Mouse (Mus musculus) limb, embryonic 12.5 days (tissue): ENCODE results near the gene Ola1. TPM values are rescaled to one million over a fixed set of nuclear protein-coding genes. Genes with fewer than 3 reads are reported as not detected.
A peak's percentile ranks its signal among the peaks of the same experiment; 100 is the strongest.

Experiments
- ATAC-seq: fragments of 200-750 bp; cut with Nextera tagmentation; 2 replicates; pipeline ENCODE4 v1.8.0; 2017; ENCODE audit warnings: low read depth, moderate TSS enrichment; ENCODE audit not compliant: insufficient number of reproducible peaks, insufficient read depth, low FRiP score, low TSS enrichment
- H3K27ac ChIP-seq: fragments of 300-500 bp; sonication (generic); 2 replicates; pipeline ENCODE4 v1.5.1; 2016; ENCODE audit warnings: mild to moderate bottlenecking, moderate library complexity
- H3K27me3 ChIP-seq: fragments of 300-500 bp; sonication (generic); 2 replicates; pipeline ENCODE4 v1.6.1; 2016; ENCODE audit warnings: mild to moderate bottlenecking, moderate library complexity
- H3K36me3 ChIP-seq: fragments of 300-500 bp; sonication (generic); 2 replicates; pipeline ENCODE4 v1.6.1; 2016; ENCODE audit warnings: mild to moderate bottlenecking, moderate library complexity
- H3K4me1 ChIP-seq: fragments of 300-500 bp; sonication (generic); replicated peaks from 2 replicates; pipeline ENCODE4 v1.6.1; 2016
- H3K4me2 ChIP-seq: fragments of 300-500 bp; sonication (generic); 2 replicates; pipeline ENCODE4 v1.6.1; 2016; ENCODE audit warnings: mild to moderate bottlenecking, moderate library complexity
- H3K4me3 ChIP-seq: fragments of 300-500 bp; sonication (generic); replicated peaks from 2 replicates; pipeline ENCODE4 v1.5.1; 2016; ENCODE audit warnings: mild to moderate bottlenecking
- H3K9ac ChIP-seq: fragments of 300-500 bp; sonication (generic); replicated peaks from 2 replicates; pipeline ENCODE4 v1.6.1; 2016; ENCODE audit warnings: mild to moderate bottlenecking, moderate library complexity
- H3K9me3 ChIP-seq: fragments of 300-500 bp; sonication (generic); 2 replicates; pipeline ENCODE4 v1.6.1; 2016; ENCODE audit warnings: mild to moderate bottlenecking, moderate library complexity
- WGBS: fragments of 180-500 bp; shearing (Covaris S2); methylation state at CpG from one replicate; pipeline ENCODE4 v1.1.7; 2016; 5-methylcytosine and 5-hydroxymethylcytosine counted together
- polyA plus RNA-seq: library from polyadenylated mRNA; unstranded; fragments of >200 nt; fragmentation: Nextera tagmentation; extraction: Ambion mirVana; gene quantifications from 2 replicates; pipeline ENCODE4 v1.2.1, GENCODE M21; 2016

Gene Ola1
- polyA plus RNA-seq, 1 experiment from 2014 or later: 121 TPM

DNA sequence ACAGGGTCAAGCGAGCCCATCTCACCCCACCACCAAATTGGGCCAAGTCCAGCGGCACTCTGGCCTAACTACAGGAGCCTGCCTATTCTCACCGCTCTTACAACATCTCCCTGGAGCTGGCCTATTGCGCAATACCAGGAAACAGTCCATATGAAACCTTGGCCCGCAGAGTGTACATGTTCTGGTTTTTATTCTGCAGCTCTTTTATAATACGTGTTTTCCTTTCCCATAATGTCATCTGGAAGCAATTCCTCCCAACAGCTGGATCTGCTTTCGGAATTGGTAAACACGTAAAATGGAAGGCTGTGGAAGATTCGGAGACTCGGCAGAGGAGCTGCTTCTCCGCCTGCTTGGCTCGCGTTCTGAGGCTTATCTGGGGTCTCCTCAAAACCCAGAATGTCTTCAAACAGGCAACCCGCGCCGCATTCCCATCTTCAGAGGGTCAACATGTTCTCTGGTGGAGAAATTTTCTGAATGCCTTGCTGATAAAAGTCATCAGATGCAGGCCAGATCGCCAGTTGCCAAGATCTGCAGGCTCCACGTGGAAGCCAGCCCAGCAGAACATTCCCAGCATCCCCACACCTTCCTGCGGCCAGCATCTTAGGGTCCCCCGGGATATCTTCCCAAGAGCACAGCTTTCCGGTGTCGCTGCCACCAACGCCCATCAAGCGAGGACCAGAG lies 171.5 kb downstream of the Ola1 start:
- peaks cover 27% of the 10 kb centered on the region for H3K4me1 ChIP-seq
- H3K27me3 ChIP-seq: no peaks in the 10 kb centered on the region
- no peaks in the 10 kb centered on the region for H3K9me3 ChIP-seq
- ATAC-seq: peak; percentile 69; the same call in 1 of the 2 replicates
- no peaks in the 10 kb centered on the region for H3K36me3 ChIP-seq
- no peak overlapping the region for H3K4me3 ChIP-seq
- peak overlapping the region; percentile 36 for H3K4me2 ChIP-seq
- H3K9ac ChIP-seq: 0 out of 2 replicates have a peak overlapping the region, but pooled peaks have one; percentile 6
- WGBS: 40% methylated on average over 24 of the region's 24 CpGs
- H3K27ac ChIP-seq: peak overlapping the region; percentile 83

DNA sequence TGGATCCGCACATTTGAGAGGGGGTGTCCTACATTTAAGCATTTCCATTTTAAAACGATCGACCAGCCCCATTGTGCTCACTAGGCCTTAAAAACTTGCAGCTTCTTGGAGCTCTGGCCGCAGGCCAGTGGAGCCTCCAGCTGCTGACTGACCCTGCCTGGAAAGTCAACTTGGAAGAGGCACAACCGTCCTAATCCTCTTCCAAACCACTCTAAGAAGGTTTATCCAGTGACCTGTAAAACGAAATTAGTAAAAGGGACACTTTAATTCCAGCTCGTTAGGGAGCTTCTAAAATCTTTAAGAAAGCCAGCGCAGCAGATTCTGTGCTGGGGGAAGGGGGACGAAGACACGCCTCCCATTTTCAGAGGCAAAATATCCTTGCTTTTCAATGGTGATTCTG lies 172.1 kb downstream of the Ola1 start:
- Histone ChIP-seq H3K9ac (no peak overlapping the region), H3K36me3 (no peaks in the 10 kb centered on the region), H3K27me3 (no peaks in the 10 kb centered on the region), H3K27ac (peak overlapping the region; percentile 83), H3K4me3 (no peak overlapping the region), H3K4me1 (peaks cover 27% of the 10 kb centered on the region), H3K4me2 (peak overlapping the region; percentile 36; the same call in 1 of the 2 replicates), H3K9me3 (no peaks in the 10 kb centered on the region)
- WGBS: 48% methylated on average over 10 of the region's 10 CpGs
- no peak for ATAC-seq

DNA sequence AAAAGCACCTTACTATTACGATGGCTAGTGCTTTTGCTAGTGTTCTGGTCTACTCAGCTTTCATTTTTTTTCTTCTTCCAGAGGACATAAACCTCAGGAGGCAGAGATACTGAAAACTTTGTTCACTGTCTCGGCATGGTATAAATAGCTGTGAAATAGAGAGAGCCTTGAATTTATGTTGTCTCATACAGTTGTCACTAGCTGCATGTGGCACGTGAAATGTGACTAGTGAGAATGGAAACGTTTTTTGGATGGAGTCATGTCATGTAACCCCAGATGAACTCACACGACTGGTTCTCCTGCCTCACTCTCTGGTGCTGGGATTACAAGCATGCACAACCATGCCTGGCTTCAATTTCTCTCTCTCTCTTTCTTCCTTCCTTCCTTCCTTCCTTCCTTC lies 173.2 kb downstream of the Ola1 start:
- ATAC-seq: no peak
- Histone ChIP-seq H3K4me3 (no peak overlapping the region), H3K27ac (no peak overlapping the region), H3K9ac (no peak overlapping the region), H3K9me3 (no peaks in the 10 kb centered on the region), H3K4me1 (peaks cover 27% of the 10 kb centered on the region), H3K27me3 (no peaks in the 10 kb centered on the region), H3K4me2 (no peak overlapping the region), H3K36me3 (no peaks in the 10 kb centered on the region)
- WGBS: 73% methylated on average over 5 of the region's 5 CpGs

Other genes with a start within 250 kb of the Ola1 start
- 74.7 and 81.1 TPM in 2 replicates for gene Sp3, start 238.5 kb downstream of the Ola1 start, polyA plus RNA-seq
- gene Gm11084, start 232.2 kb downstream of the Ola1 start, polyA plus RNA-seq: not detected in 2 replicates
- 2.5 and 3.0 TPM in 2 replicates for gene Sp9, start 53.0 kb upstream of the Ola1 start, polyA plus RNA-seq
- 17.9 and 18.7 TPM in 2 replicates for gene Scrn3, start 93.7 kb upstream of the Ola1 start, polyA plus RNA-seq
- gene Cir1, start 93.8 kb upstream of the Ola1 start, polyA plus RNA-seq: 26.0 and 27.3 TPM in 2 replicates
- gene Gpr155, start 167.6 kb upstream of the Ola1 start, polyA plus RNA-seq: 5.8 and 6.1 TPM in 2 replicates